Mouse (Mus musculus): Measurements from ENCODE around the gene Chd1.

- no peak for TF ChIP-seq EP300 (IDR thresholded peaks at IDR 0.05; ENCODE audit: low read depth)
- TF ChIP-seq CTCF (IDR thresholded peaks at IDR 0.05; ENCODE audit: low read depth): no peak
These were observed 24.1 kb upstream of the Chd1 start for GRCm38 (mm10) chr17:15680661-15681060.
